Mouse (Mus musculus): ENCODE data around the gene Mmp19.
"Not testable (repeated sequence)": the region's sequence is repeated elsewhere in the genome, so short reads cannot be mapped to it uniquely, and the experiment has no call there.

Mmp19 gene

GRCm38 (mm10) chr10:128801981-128802495 lies 11.3 kb downstream of the Mmp19 start:
- DNase-seq (ENCODE audit: low read depth, low spot score): no peak

GRCm38 (mm10) chr10:128802956-128803355 lies 12.2 kb downstream of the Mmp19 start:
- no peak for DNase-seq (ENCODE audit: low read depth, low spot score)

- DNase-seq (ENCODE audit: low read depth, low spot score): no peak
Measured at GRCm38 (mm10) chr10:128803361-128803760, 12.7 kb downstream of the Mmp19 start.

- DNase-seq (ENCODE audit: low read depth, low spot score): peak; percentile 64
Measured at GRCm38 (mm10) chr10:128803771-128804270, 13.1 kb downstream of the Mmp19 start, which contains the start of gene Dnajc14. Gene Dnajc14, plus strand, starts transcription at chr10:128804062.

- peak; percentile 78 for DNase-seq (ENCODE audit: low read depth, low spot score)
Measured at GRCm38 (mm10) chr10:128804271-128805091, 13.8 kb downstream of the Mmp19 start, which contains the start of gene Tmem198b. Gene Tmem198b, minus strand, starts transcription at chr10:128804370.

- peak; percentile 98 for DNase-seq (ENCODE audit: low read depth, low spot score)
Measured at GRCm38 (mm10) chr10:128805092-128806000, 14.6 kb downstream of the Mmp19 start.

- DNase-seq (ENCODE audit: low read depth, low spot score): no peak
Measured at GRCm38 (mm10) chr10:128806086-128806485, 15.4 kb downstream of the Mmp19 start.

GRCm38 (mm10) chr10:128807018-128807417 lies 16.3 kb downstream of the Mmp19 start:
- no peak for DNase-seq (ENCODE audit: low read depth, low spot score)

- no peak for DNase-seq (ENCODE audit: low read depth, low spot score)
Measured at GRCm38 (mm10) chr10:128817033-128817432, 26.3 kb downstream of the Mmp19 start, which contains the start of gene Sarnp. Gene Sarnp, plus strand, starts transcription at chr10:128817333.

GRCm38 (mm10) chr10:128820217-128820616 lies 29.5 kb downstream of the Mmp19 start:
- DNase-seq (ENCODE audit: low read depth, low spot score): no peak

GRCm38 (mm10) chr10:128821358-128822056 lies 30.8 kb downstream of the Mmp19 start, which contains the start of gene Ormdl2:
Gene Ormdl2, minus strand, starts transcription at chr10:128821645.
- peak; percentile 99 for DNase-seq (ENCODE audit: low read depth, low spot score)

- peak; percentile 22 for DNase-seq (ENCODE audit: low read depth, low spot score)
Measured at GRCm38 (mm10) chr10:128822135-128822534, 31.4 kb downstream of the Mmp19 start.

GRCm38 (mm10) chr10:128823087-128823486 lies 32.4 kb downstream of the Mmp19 start:
- not testable (repeated sequence) for DNase-seq (ENCODE audit: low read depth, low spot score)

GRCm38 (mm10) chr10:128823821-128824220 lies 33.1 kb downstream of the Mmp19 start:
- no peak for DNase-seq (ENCODE audit: low read depth, low spot score)

- no peak for DNase-seq (ENCODE audit: low read depth, low spot score)
Measured at GRCm38 (mm10) chr10:128837400-128837799, 46.7 kb downstream of the Mmp19 start.

GRCm38 (mm10) chr10:128839434-128839833 lies 48.7 kb downstream of the Mmp19 start:
- DNase-seq (ENCODE audit: low read depth, low spot score): no peak

- DNase-seq (ENCODE audit: low read depth, low spot score): no peak
Measured at GRCm38 (mm10) chr10:128840612-128841011, 49.9 kb downstream of the Mmp19 start.

GRCm38 (mm10) chr10:128843260-128843659 lies 52.5 kb downstream of the Mmp19 start:
- DNase-seq (ENCODE audit: low read depth, low spot score): no peak

- DNase-seq (ENCODE audit: low read depth, low spot score): peak; percentile 47
Measured at GRCm38 (mm10) chr10:128845516-128845915, 54.8 kb downstream of the Mmp19 start.

- no peak for DNase-seq (ENCODE audit: low read depth, low spot score)
Measured at GRCm38 (mm10) chr10:128846664-128847063, 56.0 kb downstream of the Mmp19 start.

- DNase-seq (ENCODE audit: low read depth, low spot score): no peak
Measured at GRCm38 (mm10) chr10:128848426-128848825, 57.7 kb downstream of the Mmp19 start.

Measured in mesoderm, embryonic 11.5 days (tissue).